Mouse (Mus musculus) A20 (cell line): ENCODE results near the gene Musk.

ENCODE experiments used
- DNase-seq: peaks from one replicate; pipeline ENCODE4 v3.0.0-alpha.2; 2011; ENCODE audit warnings: low read depth, low spot score

Gene Musk

DNA sequence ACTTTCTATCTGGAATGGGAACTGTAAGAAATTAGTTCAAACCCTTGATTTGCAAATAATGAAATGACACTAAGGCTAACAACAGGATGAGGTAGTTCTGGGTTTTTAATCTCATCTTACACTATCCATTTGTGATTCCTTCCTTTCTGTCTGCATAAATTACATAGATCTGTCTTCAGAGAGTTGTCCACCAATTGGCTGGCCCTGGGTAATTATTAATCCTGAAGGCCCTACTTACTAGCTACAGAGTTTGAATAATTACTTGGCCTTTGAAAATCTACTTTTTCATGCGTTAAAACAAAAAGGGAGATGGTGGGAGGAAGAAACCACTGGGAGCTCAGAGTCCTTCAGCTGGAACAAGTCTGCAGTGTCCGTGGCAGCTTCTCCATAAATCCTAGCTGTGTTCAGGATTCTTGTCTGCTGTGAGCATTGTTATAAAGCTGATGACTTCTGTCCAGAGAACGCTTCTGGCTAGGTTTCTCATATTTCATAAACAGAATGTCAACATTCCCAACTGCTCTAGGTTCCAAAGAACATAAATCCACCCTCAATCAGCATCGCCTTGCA is 29.3 kb downstream of the Musk start:
- no peak for DNase-seq

DNA sequence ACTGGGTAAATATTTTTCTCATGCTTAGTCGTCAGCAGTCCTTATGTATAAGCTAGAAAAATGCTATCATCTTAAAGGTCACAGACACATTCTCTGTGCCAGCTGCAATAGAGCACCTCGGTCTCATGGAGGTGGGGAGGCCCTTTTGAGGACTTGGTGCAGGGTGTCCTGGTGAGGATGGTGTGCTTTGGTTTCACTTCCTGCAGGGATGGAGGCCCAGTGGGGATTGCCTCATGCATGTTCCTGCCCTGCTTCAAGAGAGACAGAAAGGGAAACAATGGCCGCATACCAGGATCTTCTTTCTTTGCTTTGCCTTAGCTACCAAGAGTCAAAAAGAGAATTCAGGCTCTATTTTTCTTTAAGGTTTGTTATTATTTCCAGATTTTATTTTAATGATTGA is 31.8 kb downstream of the Musk start:
- DNase-seq, result peak; percentile 1

DNA sequence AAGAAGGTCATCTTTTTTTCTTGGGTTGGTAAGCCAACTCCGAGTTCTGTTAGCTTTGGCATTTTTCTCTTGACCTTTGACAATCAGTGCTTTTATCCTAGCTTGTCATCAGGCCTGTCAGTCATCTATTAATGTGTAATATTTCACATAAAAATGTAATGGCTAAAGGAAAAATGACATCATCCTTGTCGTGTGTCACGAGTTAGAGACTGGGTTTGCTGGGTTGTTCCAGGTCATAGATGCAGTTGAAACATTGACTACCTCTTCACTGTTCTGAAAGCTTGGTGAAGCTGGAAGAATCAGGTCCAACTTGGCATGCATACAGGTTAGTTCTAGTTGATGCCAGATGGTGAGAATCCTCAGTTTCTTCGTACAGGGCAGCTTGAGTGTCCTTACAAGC is 34.5 kb downstream of the Musk start:
- no peak for DNase-seq

DNA sequence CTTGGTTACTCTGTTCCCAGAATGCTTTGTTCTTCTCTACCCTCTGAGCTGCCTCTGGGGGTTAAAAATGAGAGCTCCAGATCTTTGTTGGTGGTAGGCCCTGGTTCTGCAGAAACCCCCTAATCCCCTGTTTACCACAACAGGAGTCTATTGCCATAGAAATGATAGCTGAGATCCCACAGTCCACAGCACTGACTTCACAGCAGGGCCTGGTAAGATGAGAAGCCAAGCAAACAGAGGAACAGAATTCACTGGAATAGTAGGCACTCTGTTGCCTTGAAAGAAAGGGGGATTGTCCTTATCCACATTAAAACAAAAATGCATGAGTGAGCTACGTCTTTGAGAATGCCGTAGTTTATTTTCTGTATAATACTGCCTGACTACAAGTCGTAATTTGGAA is 41.0 kb downstream of the Musk start:
- DNase-seq, result no peak

DNA sequence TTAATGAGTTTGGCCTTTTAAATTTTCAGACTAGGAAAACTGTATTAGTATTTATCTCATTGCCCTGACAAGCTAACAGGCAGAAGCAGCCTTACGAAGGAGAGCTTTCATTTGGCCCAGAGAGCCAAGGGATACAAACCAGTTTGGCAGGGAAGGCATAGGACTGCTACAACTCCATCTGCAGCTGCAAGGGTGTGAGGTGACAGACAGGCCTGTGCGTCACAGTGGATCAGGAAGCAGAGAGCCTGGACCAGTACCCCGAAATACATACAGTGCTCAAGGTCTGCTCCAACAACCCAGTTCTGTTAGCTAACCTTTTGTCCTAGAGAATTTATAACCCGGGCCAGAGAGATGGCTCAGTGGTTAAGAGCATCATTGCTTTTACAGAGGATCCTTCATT is 42.5 kb downstream of the Musk start:
- DNase-seq, result no peak

DNA sequence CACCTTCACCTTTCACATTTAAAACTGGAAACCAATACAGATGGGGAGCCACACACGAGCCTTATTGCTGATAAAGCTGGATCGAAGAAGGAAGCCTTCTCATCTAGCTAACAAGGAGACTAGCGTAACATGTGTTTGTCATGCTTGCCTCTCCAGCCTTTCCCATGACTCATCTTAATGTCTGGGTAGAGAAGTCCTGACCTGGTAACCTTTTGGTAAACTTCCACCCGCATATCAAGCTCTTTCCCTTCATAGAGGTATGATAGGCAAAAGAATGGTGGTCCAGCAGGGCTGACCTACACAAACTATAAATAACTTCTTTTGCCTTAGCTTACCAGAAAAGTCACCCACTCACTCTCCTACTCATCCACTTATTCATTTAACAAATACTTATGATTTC is 44.3 kb downstream of the Musk start:
- no peak for DNase-seq

DNA sequence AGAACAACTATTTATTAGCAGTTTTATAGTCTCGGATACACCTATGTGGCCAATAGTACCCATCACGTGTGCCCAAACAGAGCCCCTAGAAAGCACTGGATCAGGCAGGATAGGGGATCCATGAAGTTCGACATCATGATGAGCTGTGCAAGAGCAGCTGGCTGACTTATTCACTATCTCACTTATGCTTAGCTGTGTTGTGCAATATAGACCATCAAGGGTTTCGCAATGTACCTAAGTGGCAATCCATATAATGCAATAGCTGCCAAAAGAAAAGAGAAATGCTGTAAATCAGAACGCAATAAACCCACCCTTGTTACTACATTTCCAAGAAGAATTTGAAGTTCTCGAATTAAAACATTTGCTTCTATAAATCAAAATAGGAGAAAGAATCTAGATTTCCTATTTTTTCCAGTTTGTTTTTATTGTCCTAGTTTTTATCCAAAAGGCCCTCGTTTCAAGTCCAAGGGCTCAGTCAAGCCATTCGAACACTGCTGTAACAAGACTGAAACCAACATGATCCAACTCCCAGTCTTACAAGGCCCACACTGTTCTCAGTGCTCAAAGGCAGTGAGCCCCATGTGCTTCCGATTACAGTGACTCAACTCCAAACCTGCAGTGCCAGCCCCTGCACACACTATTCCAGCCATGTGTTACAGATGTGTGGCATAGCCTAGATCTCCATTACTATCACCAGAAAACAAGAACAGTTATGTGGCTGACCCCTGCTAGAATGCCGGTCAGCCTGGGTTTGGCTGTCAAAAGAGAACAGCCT is 45.3 kb downstream of the Musk start:
- DNase-seq, result no peak

DNA sequence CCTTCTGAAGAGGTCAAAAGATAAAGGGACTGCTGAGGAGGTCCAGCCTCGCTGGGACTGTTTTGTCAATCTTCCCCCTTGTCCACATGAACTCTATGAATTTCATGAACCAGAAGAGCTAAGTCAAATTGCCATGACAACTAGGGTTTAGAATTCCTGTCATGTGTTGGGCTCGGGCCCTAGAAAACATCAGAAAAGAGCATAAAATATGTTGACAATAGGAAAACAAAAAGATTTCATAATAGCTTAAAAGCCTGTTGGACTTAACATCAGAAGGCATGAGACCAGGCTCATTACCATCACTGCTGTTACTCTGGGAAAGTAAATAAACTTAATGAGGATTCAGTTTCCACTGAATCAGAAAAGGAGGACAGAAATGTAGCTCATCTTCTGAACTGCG is 46.6 kb downstream of the Musk start:
- no peak for DNase-seq

DNA sequence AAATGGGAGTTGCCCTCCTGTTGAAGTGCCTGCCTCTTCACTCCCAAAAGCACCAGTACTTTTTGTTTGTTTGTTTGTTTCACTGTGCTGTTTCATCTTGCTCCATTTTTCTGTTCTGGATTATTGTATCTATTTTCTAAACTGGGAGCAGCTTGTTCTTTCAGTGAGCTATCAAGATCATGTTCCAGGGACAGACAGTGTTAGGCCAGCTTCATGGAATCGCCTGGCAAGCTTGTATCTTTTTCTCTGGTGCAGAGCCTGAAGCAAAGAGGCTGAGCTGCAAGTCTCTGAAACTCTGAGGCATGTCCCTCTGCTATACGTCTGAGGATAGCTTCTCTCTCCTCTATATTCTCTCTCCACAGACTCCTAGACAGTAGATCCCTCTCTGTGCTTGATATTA is 50.5 kb downstream of the Musk start:
- DNase-seq, result no peak

DNA sequence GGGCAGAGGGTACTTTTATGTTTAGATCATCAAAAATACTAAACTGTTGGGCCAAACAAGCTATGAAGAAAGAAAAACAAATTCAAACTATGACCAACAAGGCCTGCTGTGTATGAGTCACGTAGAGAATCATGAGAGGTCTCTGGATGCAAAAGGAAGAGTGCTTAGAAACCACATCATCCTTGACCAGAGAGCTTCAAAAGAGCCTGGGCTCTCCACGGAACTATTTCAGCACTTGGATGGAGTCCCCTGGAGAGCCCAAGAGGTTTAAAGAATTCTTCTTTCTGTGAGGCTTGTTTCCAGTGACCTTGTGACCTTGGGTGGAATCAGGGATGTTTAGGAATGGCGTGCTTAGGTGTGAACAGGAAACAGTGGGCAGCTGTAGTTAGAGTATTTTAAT is 53.5 kb downstream of the Musk start:
- DNase-seq, result no peak

DNA sequence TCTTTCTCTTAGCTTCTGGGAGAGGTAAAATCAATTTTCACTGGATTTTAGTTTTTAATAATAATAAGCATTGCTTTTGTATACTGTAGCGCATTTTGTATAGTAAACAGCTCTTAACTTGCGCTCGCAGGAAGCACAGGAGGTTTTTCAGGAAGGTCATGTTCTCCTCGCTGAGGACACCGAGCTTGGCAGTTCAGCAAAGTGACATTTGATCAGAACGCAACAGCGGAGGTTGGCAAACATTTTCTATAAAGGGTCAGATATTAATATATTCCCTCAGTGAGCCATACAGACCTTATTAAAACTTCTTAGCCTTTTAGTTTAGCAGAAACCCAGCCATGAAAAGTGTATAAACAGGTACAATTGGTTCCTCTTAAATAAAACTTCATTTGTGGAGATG is 64.4 kb downstream of the Musk start:
- no peak for DNase-seq

DNA sequence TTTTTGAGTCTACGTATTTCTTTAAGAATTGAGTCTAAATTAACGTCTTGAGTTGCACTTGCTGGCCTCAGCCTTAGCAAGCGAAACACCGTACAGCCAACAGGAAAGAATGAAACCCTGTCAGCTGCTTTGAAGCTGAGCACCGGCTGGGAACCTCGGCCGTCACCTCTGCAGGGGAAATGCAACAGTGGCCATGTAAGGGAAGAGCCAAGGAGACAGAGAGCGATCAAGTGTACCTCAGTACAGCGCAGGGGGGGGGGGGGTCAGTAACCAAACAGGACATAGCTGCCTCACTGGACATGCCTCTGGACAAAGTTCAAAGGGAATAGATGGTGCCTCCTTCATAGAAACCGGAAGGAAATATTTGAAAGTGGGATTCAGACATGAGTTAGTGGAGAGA is 65.4 kb downstream of the Musk start:
- no peak for DNase-seq

DNA sequence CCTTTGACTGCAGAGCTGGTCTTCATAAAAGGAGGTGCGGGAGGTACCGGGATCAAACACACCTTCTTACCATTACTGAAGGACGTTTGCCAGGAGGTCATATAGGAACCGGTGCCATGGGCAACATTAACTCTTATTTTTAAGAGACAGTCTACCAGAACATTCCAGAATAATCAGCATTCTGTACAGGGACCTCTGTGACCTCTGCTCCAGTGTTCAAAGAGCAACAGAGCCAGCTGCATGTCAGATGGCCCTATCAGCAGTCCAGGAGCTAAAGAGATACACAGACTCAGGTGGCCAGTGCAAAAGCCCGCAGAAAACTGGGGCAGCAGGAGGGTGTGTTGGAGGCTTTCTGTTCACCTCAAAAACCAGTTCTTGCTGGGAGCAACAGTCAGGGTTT is 65.8 kb downstream of the Musk start:
- no peak for DNase-seq

DNA sequence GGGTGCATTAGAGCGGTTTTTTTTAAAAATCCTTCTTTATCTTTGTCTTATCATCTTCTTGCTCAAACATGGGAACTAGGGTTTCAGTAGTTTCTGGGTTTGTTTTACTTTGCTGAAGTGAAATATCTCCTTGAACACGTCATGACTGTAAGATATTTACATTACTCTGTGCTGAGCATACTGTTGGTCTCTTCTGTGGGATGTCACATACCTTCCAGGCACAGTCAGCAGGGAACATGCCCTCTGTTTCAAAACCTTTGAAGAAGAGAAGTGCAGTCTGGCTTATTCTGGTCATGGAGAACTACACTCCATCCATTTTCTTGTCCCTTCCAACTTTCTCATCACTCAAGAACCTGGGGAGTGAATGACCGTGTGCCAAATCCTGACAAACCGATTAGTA is 73.2 kb downstream of the Musk start:
- DNase-seq, result no peak

DNA sequence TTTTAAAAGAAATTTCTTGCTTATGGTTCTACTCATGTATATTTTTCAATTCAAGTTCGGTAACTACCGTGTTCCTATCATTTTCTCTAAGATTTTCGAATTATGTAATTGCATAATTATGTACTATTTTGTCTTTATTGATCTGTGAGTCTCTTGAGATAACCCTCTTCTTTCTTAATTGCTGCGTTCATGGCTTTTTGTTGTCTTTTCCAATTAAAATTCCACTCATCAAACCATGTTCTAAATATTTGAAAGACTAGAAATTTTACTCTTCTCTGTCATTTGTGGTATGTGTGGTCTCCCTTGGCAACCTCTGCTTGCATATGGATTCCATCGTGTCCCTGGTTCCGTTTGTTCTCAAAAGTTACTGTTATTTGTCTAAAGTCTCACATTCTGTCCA is 79.6 kb downstream of the Musk start:
- DNase-seq, result no peak

DNA sequence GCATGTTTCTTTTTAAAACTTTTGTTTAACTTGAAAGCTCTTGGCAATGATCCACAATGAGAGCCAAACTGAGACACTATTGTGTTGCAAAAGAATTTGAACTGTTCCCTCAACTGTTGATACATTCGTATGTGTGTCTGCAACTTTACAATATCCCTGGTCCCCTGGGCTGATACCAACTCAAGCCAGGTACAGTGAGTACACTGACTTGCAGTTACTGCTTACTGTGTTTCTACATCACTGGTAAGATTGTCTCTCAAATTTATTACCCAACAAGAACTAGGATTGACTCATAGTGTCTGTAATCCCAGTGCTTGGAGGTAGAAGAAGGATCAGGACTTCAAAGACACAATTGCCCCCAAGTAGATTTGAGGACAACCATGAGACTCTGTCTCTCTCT is 85.3 kb downstream of the Musk start:
- no peak for DNase-seq

DNA sequence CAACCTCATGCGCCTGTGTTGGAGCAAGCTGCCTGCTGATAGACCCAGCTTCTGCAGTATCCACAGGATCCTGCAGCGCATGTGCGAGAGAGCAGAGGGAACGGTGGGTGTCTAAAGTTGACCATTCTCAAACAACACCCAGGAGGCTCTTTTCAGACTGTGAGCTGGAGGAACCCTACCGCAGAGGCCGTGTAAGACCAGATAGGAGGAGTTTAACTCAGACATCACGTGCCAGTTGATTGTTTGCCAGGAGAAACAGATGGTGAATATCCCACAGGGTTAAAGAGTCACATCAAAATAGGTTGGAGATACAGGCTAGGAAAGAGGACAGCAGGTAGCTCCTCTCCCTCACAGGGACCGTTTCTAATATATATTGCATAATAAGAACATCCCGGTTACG is 87.8 kb downstream of the Musk start:
- DNase-seq, result no peak

DNA sequence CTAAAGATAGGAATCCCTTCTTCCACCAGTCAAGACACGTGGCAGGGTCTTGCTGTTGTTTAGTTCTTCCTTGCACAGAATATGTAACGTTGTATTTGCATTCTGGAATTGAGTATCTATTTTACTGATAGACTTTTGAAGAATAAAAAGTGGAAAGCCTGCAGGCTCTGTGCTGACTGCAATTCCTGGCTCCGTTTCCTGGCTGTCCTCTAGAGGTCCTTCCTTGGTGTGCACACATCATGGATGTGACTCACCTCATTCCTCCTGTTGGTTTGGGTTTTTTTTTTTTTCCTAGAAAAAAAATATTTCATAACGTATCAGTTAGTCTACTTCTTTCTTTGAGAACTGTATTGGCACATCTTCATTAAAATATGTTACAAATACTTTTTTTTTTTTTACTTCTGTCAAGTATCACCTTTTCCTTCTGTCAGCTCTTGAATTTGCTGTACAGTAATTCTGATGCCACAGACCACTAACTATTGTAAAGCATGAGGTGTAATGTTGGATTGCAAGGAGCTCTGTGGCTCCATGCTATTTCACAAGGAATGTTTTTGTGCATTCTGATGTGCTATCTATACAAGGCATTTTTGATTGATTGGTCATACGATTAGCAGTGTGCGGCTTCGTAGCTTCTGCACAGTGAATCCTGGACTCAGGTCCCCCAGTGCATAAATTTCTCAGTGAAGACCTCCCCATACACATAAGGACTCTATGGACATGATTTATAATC is 88.5 kb downstream of the Musk start:
- no peak for DNase-seq

DNA sequence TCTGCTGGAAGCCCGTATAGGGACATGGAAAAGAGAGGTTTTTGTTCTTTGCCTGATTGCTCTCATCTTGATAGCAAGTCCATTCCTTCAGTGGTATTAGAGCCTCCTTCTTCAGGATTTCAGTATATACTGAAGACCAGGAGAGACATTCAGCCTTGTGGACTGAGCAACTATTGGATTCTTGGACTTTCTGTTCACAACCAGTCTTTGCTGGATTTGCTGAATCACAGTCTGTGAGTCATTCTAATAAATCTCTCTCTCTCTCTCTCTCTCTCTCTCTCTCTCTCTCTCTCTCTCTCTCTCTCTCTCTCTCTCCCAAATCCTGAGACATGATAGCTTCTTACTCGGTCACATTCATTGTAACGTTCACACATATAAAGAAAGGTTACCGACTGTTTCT is 93.4 kb downstream of the Musk start:
- no peak for DNase-seq

DNA sequence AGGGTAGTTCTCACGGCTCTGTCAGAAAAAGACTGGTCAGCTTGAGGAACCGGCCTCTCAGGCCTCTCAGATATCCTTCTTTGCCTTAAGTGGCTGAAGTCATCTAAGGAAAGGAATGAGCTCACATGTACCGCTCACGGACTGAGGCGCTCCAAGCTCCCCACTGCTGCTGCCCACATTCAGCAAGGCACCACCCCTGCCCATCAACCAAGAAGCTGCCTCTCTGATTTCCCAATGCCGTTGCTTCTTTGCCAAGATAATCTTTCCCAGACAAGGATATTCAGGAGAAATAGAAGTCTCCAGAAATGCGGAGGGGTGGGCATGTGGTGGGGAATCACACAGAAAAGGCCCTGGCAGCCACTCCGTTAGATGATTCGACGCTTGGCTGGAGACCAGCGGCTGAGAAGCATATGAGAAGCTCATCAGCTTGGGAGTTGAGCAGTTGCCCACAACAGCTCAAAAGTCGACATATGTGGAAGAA is 115.1 kb downstream of the Musk start:
- no peak for DNase-seq

DNA sequence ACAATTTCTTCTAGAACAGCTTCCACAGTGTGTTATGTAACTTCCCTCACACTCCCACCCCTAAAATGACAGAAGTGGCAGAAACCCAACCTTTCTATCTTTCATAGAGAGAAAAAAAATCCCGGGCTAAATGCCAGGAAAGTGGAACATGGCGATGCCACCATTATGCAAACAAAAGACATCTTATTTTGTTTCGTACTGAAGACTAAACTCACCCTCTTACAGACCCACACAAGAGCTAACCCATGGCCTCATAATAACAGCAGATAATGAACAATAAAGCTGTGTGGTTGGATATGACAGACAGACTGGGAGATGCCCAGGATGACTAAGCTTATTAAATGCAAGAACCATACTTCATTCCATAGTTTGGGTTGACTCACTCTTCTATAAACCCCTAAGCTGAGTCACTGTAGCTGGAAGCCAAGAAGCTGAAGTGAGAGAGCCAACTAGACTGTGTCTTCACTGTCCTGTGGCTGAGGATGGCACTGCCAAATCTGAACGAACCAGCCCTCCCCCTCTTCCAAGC is 116.3 kb downstream of the Musk start:
- no peak for DNase-seq
